Mouse (Mus musculus): Measurements from ENCODE around the gene Tm9sf4.

- TF ChIP-seq POLR2A (IDR thresholded peaks at IDR 0.05; ENCODE audit: borderline replicate concordance, extremely low read depth, low read depth, low read length) (no peak), CTCF (IDR thresholded peaks at IDR 0.05; ENCODE audit: insufficient read depth, low read length) (no peak)
Measured at GRCm38 (mm10) chr2:153211451-153211850, 50.3 kb downstream of the Tm9sf4 start.
